Mouse (Mus musculus): ENCODE data around the gene 1700016K19Rik.

GRCm38 (mm10) chr11:75972188-75972587 lies 27.5 kb upstream of the 1700016K19Rik start:
- no peak for TF ChIP-seq CTCF (IDR thresholded peaks at IDR 0.05; ENCODE audit: low read depth, low read length)
- no peak for TF ChIP-seq POLR2A (IDR thresholded peaks at IDR 0.05; ENCODE audit: insufficient read depth, low read length)
- no peak for TF ChIP-seq EP300 (IDR thresholded peaks at IDR 0.05; ENCODE audit: insufficient read depth, low read depth, low read length)

Measured in ES-Bruce4 (cell line).